In genomic region chr9:47572132-47572531, GRCm38 (mm10) we compare ENCODE assay signal across 25 mouse cellular contexts. TPM values are rescaled to one million over a fixed set of nuclear protein-coding genes. Genes with fewer than 3 reads are reported as not detected.
A peak's percentile ranks its signal among the peaks of the same experiment; 100 is the strongest.
DNase-seq lines count a peak whose midpoint lies in the region; ATAC-seq and TF ChIP-seq lines count a peak whose summit lies in the region.
"Had no signal": no experiment of that assay in that cellular context is flagged by ENCODE, and none has a peak within 500 bp of the region (broad histone marks: within the 10 kb centered on the region; RNA-seq: fewer than 3 reads in every experiment).

No protein-coding gene starts in this region.

- no peaks in the 10 kb centered on the region for H3K4me1 ChIP-seq in testis, adult 2 months (ENCODE audit: control insufficient read depth, insufficient read depth, low read length)
- peaks cover 9 to 21% of the 10 kb centered on the region in 2 experiments for H3K4me1 ChIP-seq in ES-E14 (ENCODE audit: control insufficient read depth in 2 of 2, insufficient read depth in 2 of 2, low read length in 2 of 2, poor library complexity in 1 of 2)
- peaks cover 13% of the 10 kb centered on the region for H3K4me1 ChIP-seq in kidney, embryonic 15.5 days

- H3K9ac ChIP-seq in ES-E14 (ENCODE audit: insufficient read depth, low read depth, low read length, poor library complexity, severe bottlenecking), result no peak overlapping the region
- no peak overlapping the region for H3K9ac ChIP-seq in kidney, embryonic 15.5 days
- H3K9ac ChIP-seq: embryonic facial prominence, embryonic 12.5 days; embryonic facial prominence, embryonic 15.5 days; forebrain, postnatal 0 days; hindbrain, embryonic 14.5 days had no signal

- peak overlapping the region; percentile 15 for H3K4me2 ChIP-seq in myocyte (ENCODE audit: low read depth)
- no peak overlapping the region for H3K4me2 ChIP-seq in kidney, embryonic 15.5 days
- H3K4me2 ChIP-seq: embryonic facial prominence, embryonic 12.5 days; embryonic facial prominence, embryonic 15.5 days; heart, embryonic 11.5 days; hindbrain, embryonic 14.5 days had no signal

- H3K9me3 ChIP-seq in ES-E14 (ENCODE audit: control insufficient read depth, insufficient read depth, low read depth, low read length), result no peaks in the 10 kb centered on the region
- H3K9me3 ChIP-seq in kidney, embryonic 15.5 days (replicated peaks), result no peaks in the 10 kb centered on the region
- H3K9me3 ChIP-seq: embryonic facial prominence, embryonic 12.5 days; embryonic facial prominence, embryonic 15.5 days had no signal

- in situ Hi-C loops in ES-E14 (cut with MboI; ENCODE audit: low sequenced_read_pairs in 2 of 2, unreplicated experiment in 2 of 2), result no loop called here

- no peaks in the 10 kb centered on the region for H3K36me3 ChIP-seq in testis, adult 2 months (ENCODE audit: control insufficient read depth, insufficient read depth, low read length)
- H3K36me3 ChIP-seq in ES-E14 (ENCODE audit: control insufficient read depth, insufficient read depth, low read length, poor library complexity, severe bottlenecking) (no peaks in the 10 kb centered on the region; the same call in 1 of the 2 replicates), myocyte (ENCODE audit: control insufficient read depth, insufficient read depth) (no peaks in the 10 kb centered on the region)
- no peaks in the 10 kb centered on the region for H3K36me3 ChIP-seq in kidney, embryonic 15.5 days
- H3K36me3 ChIP-seq: embryonic facial prominence, embryonic 12.5 days; embryonic facial prominence, embryonic 15.5 days had no signal

- no peak overlapping the region for H3K27ac ChIP-seq in testis, adult 2 months (ENCODE audit: control insufficient read depth, insufficient read depth, low read depth, low read length)
- no peak overlapping the region for H3K27ac ChIP-seq in ES-E14 (ENCODE audit: insufficient read depth, low read depth, low read length, poor library complexity, severe bottlenecking)
- H3K27ac ChIP-seq in kidney, embryonic 15.5 days, result no peak overlapping the region
- H3K27ac ChIP-seq: embryonic facial prominence, embryonic 12.5 days; embryonic facial prominence, embryonic 15.5 days; heart, adult 2 months; hindbrain, embryonic 14.5 days; hindbrain, postnatal 0 days had no signal

- H3K27me3 ChIP-seq in testis, adult 2 months (ENCODE audit: control insufficient read depth, insufficient read depth, low read length), result no peaks in the 10 kb centered on the region
- no peaks in the 10 kb centered on the region for H3K27me3 ChIP-seq in myocyte (ENCODE audit: control insufficient read depth, insufficient read depth, insufficient read length)
- peaks cover 20% of the 10 kb centered on the region for H3K27me3 ChIP-seq in kidney, embryonic 15.5 days

- H3ac ChIP-seq in myocyte (ENCODE audit: control insufficient read depth, insufficient read length), result no peak overlapping the region

- peak; percentile 23 to 26 for DNase-seq in cerebellum, postnatal 25 days
- no peak for DNase-seq in cerebellum, adult 11-12 months
- no peak for DNase-seq in testis, postnatal 14 days (ENCODE audit: low spot score)
- no peak for DNase-seq in ES-E14 (ENCODE audit: low read depth, low spot score)
- DNase-seq in heart, adult 9 months (ENCODE audit: low spot score in 2 of 2), result no peak
- DNase-seq: adrenal gland, postnatal 25 days; cerebellum, adult 9-10 months; cerebellum, postnatal 14 days; forebrain, postnatal 0 days; gastrocnemius, postnatal 25 days; heart, adult 2 months; heart, postnatal 36 days; kidney, adult 18-20 months had no signal

- no peak for ATAC-seq in kidney, embryonic 15.5 days (replicated peaks; ENCODE audit: low FRiP score)
- ATAC-seq: CD4-positive, CD25-positive, alpha-beta regulatory T cell, adult 4 months; forebrain, embryonic 14.5 days; forebrain, postnatal 0 days; hindbrain, postnatal 0 days; inflammation-experienced regulatory T-cells, adult 6 months; intestine, embryonic 16.5 days had no signal

- WGBS in kidney, embryonic 15.5 days, result 75% methylated on average over 5 of the region's 5 CpGs

- peak overlapping the region; percentile 57 for H3K4me3 ChIP-seq in testis, adult 2 months (ENCODE audit: control insufficient read depth, low read depth, low read length)
- H3K4me3 ChIP-seq in ES-E14 (ENCODE audit: insufficient read depth in 1 of 2, low read depth in 1 of 2, low read length in 2 of 2, poor library complexity in 1 of 2, severe bottlenecking in 1 of 2) (peak overlapping the region; percentile 66 to 82), myocyte (no peak overlapping the region)
- H3K4me3 ChIP-seq in kidney, embryonic 15.5 days (replicated peaks), result no peak overlapping the region
- H3K4me3 ChIP-seq: embryonic facial prominence, embryonic 12.5 days; embryonic facial prominence, embryonic 15.5 days; heart, adult 2 months had no signal

- no peak for TF ChIP-seq CTCF in testis, adult 2 months (IDR thresholded peaks at IDR 0.05; ENCODE audit: control insufficient read depth, insufficient read depth, insufficient replicate concordance, low read depth, low read length)

- peaks cover under 1% of the 10 kb centered on the region for H3K79me2 ChIP-seq in myocyte (ENCODE audit: control insufficient read depth, insufficient read depth)

- no peak for TF ChIP-seq POLR2A in testis, adult 2 months (IDR thresholded peaks at IDR 0.05; ENCODE audit: control insufficient read depth, low read depth, low read length)
- no peak for TF ChIP-seq POLR2A in myocyte (IDR thresholded peaks at IDR 0.05; ENCODE audit: insufficient read length, low read depth)

TF ChIP-seq in ES-E14, 5 proteins besides CTCF, POLR2A, EP300 and RAD21:
- TF ChIP-seq ZC3H11A (IDR thresholded peaks at IDR 0.05; ENCODE audit: borderline replicate concordance, low read depth, low read length), result no peak
- TF ChIP-seq ZNF384 (IDR thresholded peaks at IDR 0.05; ENCODE audit: low read depth, low read length), result no peak
- TF ChIP-seq CHD2 (IDR thresholded peaks at IDR 0.05; ENCODE audit: low read depth, low read length), result no peak
- TF ChIP-seq HCFC1 (IDR thresholded peaks at IDR 0.05; ENCODE audit: borderline replicate concordance, insufficient read depth, low read length), result no peak
- TF ChIP-seq MAFK (IDR thresholded peaks at IDR 0.05; ENCODE audit: insufficient read depth, low read depth, low read length), result no peak

TF ChIP-seq in myocyte, 11 proteins besides CTCF, POLR2A, EP300 and RAD21:
- TF ChIP-seq SRF (IDR thresholded peaks at IDR 0.05; ENCODE audit: control insufficient read depth, insufficient read length, low read depth) (no peak), TCF12 (IDR thresholded peaks at IDR 0.05; ENCODE audit: insufficient read depth, poor library complexity, severe bottlenecking) (no peak), MAX (IDR thresholded peaks at IDR 0.05; ENCODE audit: low read depth) (no peak), POLR2AphosphoS2 (IDR thresholded peaks at IDR 0.05; ENCODE audit: insufficient read length, low read depth) (no peak), REST (IDR thresholded peaks at IDR 0.05; ENCODE audit: insufficient read depth, insufficient read length) (no peak), MYOG (IDR thresholded peaks at IDR 0.05; ENCODE audit: control insufficient read depth in 1 of 3, insufficient read depth in 1 of 3, insufficient read length in 2 of 3, low read depth in 2 of 3) (no peak), TCF3 (IDR thresholded peaks at IDR 0.05; ENCODE audit: insufficient read length, low read depth) (no peak)

RNA-seq across cellular contexts. Expression of gene Cadm1, which starts 42.2 kb away (rescaled TPM):
- polyA plus RNA-seq in testis, adult 2 months (2012; rRNA removed), result 70.8 and 92.2 TPM in 2 replicates
- 78.7 and 121 TPM in 2 replicates for total RNA-seq in ES-E14 (2012; rRNA removed)
- 9.3 TPM for polyA plus RNA-seq in myocyte (2012; fragmentation: generic; extraction: Trizol)
- 68.8 and 72.2 TPM in 2 replicates for polyA plus RNA-seq in kidney, embryonic 15.5 days (2015; fragmentation: Nextera tagmentation; extraction: Ambion mirVana)

Comparison
In these comparisons a context has a peak if more than half of its experiments do, and no peak if none do; other contexts are left out.
1. DNase-seq: peak in cerebellum, postnatal 25 days (2 of 2); none in cerebellum, adult 11-12 months (single experiment), testis, postnatal 14 days (single experiment), ES-E14 (single experiment) and heart, adult 9 months (0 of 2).
2. H3K4me3 ChIP-seq: peak in testis, adult 2 months (single experiment) and ES-E14 (2 of 2); none in myocyte (single experiment) and kidney, embryonic 15.5 days (single experiment).